Mouse (Mus musculus) heart, embryonic 14.5 days (tissue): ENCODE measurements around the gene Gstm7. TPM values are rescaled to one million over a fixed set of nuclear protein-coding genes. Genes with fewer than 3 reads are reported as not detected.

ENCODE experiments used
- ATAC-seq: fragments of 200-750 bp; cut with Nextera tagmentation; 2 replicates; pipeline ENCODE4 v1.8.0; 2017; ENCODE audit warnings: low read depth, moderate TSS enrichment; ENCODE audit not compliant: insufficient number of reproducible peaks, insufficient read depth, low FRiP score
- H3K27ac ChIP-seq, 2 experiments: fragments of 200-500 bp in 1 of 2; fragments of 300-500 bp in 1 of 2; sonication (generic) in 1 of 2; replicated peaks in 1 of 2; 2 replicates each; pipeline ENCODE4 v1.5.1; 2012 to 2014; ENCODE audit warnings: low read depth in 2 of 2, low read length in 2 of 2, control low read depth in 1 of 2, mild to moderate bottlenecking in 1 of 2, mixed read lengths in 1 of 2; ENCODE audit not compliant: control insufficient read depth in 1 of 2, insufficient read depth in 1 of 2
- H3K27me3 ChIP-seq: fragments of 300-500 bp; sonication (generic); 2 replicates; pipeline ENCODE4 v1.6.1; 2014; ENCODE audit warnings: mild to moderate bottlenecking, low read length, control low read depth; ENCODE audit not compliant: control insufficient read depth, insufficient read depth
- H3K36me3 ChIP-seq: fragments of 300-500 bp; sonication (generic); 2 replicates; pipeline ENCODE4 v1.6.1; 2014; ENCODE audit warnings: mild to moderate bottlenecking, control low read depth, low read length, mixed read lengths; ENCODE audit not compliant: control insufficient read depth, insufficient read depth
- H3K4me1 ChIP-seq, 2 experiments: fragments of 200-500 bp in 1 of 2; fragments of 300-500 bp in 1 of 2; sonication (generic) in 1 of 2; 2 replicates each; pipeline ENCODE4 v1.6.1; 2012 to 2014; ENCODE audit warnings: low read length in 2 of 2, control low read depth in 1 of 2, mixed read lengths in 1 of 2; ENCODE audit not compliant: control insufficient read depth in 2 of 2, insufficient read depth in 2 of 2
- H3K4me2 ChIP-seq: fragments of 300-500 bp; sonication (generic); 2 replicates; pipeline ENCODE4 v1.6.1; 2014; ENCODE audit warnings: mild to moderate bottlenecking, low read length
- H3K4me3 ChIP-seq, 2 experiments: fragments of 200-500 bp in 1 of 2; fragments of 300-500 bp in 1 of 2; sonication (generic) in 1 of 2; 2 replicates each; pipeline ENCODE4 v1.5.1; 2012 to 2014; ENCODE audit warnings: low read length in 2 of 2, mild to moderate bottlenecking in 2 of 2, control low read depth in 1 of 2, low read depth in 1 of 2, moderate library complexity in 1 of 2; ENCODE audit not compliant: control insufficient read depth in 1 of 2, insufficient read depth in 1 of 2
- H3K9ac ChIP-seq: fragments of 300-500 bp; sonication (generic); 2 replicates; pipeline ENCODE4 v1.6.1; 2014; ENCODE audit warnings: mild to moderate bottlenecking, low read length
- H3K9me3 ChIP-seq: fragments of 300-500 bp; sonication (generic); 2 replicates; pipeline ENCODE4 v1.6.1; 2016; ENCODE audit warnings: low read length, control low read depth; ENCODE audit not compliant: control insufficient read depth
- WGBS: fragments of 180-500 bp; shearing (Covaris S2); extraction: QIAGEN DNeasy Blood & Tissue Kit; methylation state at CpG from one replicate; pipeline ENCODE4 v1.1.7; 2014; 5-methylcytosine and 5-hydroxymethylcytosine counted together
- polyA plus RNA-seq: library from polyadenylated mRNA; unstranded; fragments of >200 nt; fragmentation: Nextera tagmentation; extraction: Ambion mirVana; gene quantifications from 2 replicates; pipeline ENCODE4 v1.2.1, GENCODE M21; 2014

Gstm7 gene
- polyA plus RNA-seq, 1 experiment from 2014 or later: 22.2 TPM

DNA sequence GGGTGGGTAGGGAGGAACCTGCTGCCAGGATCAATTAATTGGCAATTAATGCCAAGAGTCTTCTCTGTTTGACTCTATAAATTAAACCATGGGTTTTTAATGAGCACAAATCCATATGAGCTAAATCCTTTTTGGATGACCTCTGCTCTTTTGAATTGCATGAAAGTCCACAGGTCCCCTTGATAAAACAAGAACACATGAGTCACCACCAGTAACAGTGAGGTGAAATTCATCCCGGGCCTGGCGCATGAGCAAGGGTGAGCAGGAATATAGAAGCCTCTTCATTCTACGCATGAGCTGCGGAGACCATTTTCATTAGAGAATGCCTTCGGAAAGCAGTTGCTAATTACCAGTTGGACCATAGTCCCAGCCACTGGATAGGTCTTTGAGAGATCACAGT, 11.3 kb downstream of the Gstm7 start:
- Histone ChIP-seq H3K4me2 (no peak overlapping the region), H3K4me3 (no peak overlapping the region), H3K4me1 (0 out of 4 replicates have a peak, but pooled peaks cover 0 to 2% of the 10 kb centered on the region in 2 experiments), H3K27me3 (no peaks in the 10 kb centered on the region), H3K27ac (no peak overlapping the region), H3K36me3 (no peaks in the 10 kb centered on the region), H3K9ac (no peak overlapping the region), H3K9me3 (no peaks in the 10 kb centered on the region)
- ATAC-seq: no peak
- WGBS: 85% methylated on average over 5 of the region's 5 CpGs

DNA sequence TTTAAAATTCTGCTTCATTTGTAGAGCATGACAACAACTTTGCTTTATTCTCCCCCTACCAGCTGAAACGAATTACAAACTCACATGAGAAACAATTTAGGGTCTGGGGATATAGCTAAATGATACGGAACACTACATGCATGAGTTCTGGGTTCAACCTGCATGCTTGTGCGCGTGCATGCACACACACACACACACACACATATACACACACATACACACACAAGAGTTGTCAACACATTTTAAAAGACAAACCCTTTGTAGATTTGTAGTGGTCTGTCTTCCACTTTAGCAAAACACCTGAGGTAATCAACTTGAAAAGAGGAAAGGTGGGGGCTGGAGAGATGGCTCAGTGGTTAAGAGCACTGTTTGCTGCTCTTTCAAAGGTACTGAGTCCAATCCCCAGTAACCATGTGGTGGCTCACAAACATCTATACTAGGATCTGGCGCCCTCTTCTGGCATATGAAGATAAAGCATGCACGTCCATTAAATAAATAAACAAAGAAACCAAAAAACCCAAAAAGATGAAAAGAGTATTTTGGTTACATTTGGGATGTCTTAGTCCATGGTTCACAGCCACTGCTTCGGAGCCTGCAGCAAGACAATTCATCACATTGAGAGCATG, 13.7 kb downstream of the Gstm7 start:
- Histone ChIP-seq H3K27me3 (no peaks in the 10 kb centered on the region), H3K27ac (no peak overlapping the region), H3K9ac (no peak overlapping the region), H3K4me3 (no peak overlapping the region), H3K4me1 (no peaks in the 10 kb centered on the region), H3K36me3 (no peaks in the 10 kb centered on the region), H3K9me3 (no peaks in the 10 kb centered on the region), H3K4me2 (no peak overlapping the region)
- ATAC-seq: no peak
- 54% methylated on average over 7 of the region's 7 CpGs for WGBS

DNA sequence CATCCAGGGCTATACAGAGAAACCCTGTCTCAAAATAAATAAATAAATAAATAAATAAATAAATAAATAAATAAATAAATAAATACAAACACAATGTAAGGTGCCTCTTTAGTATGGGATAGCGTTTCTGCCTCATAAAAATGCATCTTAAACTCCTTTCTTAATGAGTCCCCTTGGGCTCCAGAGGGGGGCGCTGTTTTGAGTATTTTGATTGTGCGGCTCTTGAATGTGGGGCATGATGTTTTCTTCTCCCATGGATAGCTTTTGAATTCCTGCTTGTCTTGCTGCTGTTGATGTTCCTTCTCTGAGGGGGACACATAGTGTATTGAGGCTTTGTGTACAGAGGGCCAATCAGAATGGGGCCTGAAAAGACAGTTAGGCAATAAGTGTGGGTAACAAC, 14.5 kb downstream of the Gstm7 start:
- no peaks in the 10 kb centered on the region for H3K4me1 ChIP-seq
- H3K9me3 ChIP-seq: no peaks in the 10 kb centered on the region
- ATAC-seq: no peak
- H3K27ac ChIP-seq: no peak overlapping the region
- WGBS: 89% methylated on average over 3 of the region's 3 CpGs
- H3K27me3 ChIP-seq: no peaks in the 10 kb centered on the region
- H3K4me3 ChIP-seq: no peak overlapping the region
- no peak overlapping the region for H3K9ac ChIP-seq
- H3K36me3 ChIP-seq: no peaks in the 10 kb centered on the region
- H3K4me2 ChIP-seq: no peak overlapping the region

- no peak for ATAC-seq
- Histone ChIP-seq H3K9me3 (no peaks in the 10 kb centered on the region), H3K4me1 (no peaks in the 10 kb centered on the region), H3K27me3 (no peaks in the 10 kb centered on the region), H3K36me3 (no peaks in the 10 kb centered on the region), H3K27ac (no peak overlapping the region), H3K4me2 (no peak overlapping the region), H3K4me3 (no peak overlapping the region), H3K9ac (no peak overlapping the region)
- WGBS: 76% methylated on average over 15 of the region's 15 CpGs
Observed at GRCm38 (mm10) chr3:107916674-107917073, 14.9 kb downstream of the Gstm7 start.

- no peak overlapping the region for H3K9ac ChIP-seq
- no peak overlapping the region for H3K4me2 ChIP-seq
- H3K4me1 ChIP-seq: peaks cover 0 to 5% of the 10 kb centered on the region in 2 experiments; a peak in 2 of 4 replicates
- no peaks in the 10 kb centered on the region for H3K9me3 ChIP-seq
- 0 out of 2 replicates have a peak, but pooled peaks cover 2% of the 10 kb centered on the region for H3K27me3 ChIP-seq
- H3K36me3 ChIP-seq: no peaks in the 10 kb centered on the region
- H3K4me3 ChIP-seq: no peak overlapping the region
- H3K27ac ChIP-seq: no peak overlapping the region
- ATAC-seq: no peak
- WGBS: 63% methylated on average over 6 of the region's 6 CpGs
Observed at GRCm38 (mm10) chr3:107905942-107906341, 25.7 kb downstream of the Gstm7 start.

DNA sequence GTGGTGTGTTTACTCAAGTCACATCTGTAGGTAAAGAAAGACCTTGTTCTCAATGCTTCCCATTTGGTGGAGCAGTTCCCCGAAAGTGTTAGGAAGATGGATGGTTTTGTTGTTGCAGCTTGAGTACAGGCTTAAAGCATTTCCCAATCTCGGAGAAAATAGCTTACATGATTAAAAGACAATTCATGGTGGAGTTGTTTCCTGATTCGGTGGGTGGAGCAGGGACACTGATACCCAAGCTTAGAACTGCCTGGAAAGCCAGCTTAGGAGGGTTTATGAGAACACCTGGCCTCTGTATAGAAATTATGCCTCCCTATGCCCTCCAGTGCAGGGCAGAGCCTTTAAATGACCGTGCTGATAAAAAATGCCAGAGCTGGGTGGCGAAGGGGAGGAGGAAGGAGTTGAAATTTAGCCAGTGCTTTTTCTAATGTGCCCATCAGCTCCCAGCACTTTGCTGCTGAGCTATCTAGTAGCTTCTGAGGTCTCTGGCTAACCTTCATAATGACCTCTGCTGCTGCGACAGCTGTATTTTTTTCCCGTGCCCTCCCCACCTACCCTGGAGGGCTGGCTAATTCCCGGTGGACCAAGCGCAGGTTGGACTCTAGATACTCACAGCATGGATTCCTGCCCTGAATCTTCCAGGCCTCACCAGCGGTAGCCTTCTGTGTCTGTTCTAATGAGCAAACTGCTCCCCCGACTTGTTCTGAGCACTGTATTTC, 30.5 kb downstream of the Gstm7 start:
- ATAC-seq: no peak
- peaks cover 10% of the 10 kb centered on the region for H3K36me3 ChIP-seq
- H3K9me3 ChIP-seq: no peaks in the 10 kb centered on the region
- peak overlapping the region; percentile 3; the same call in 1 of the 2 replicates for H3K9ac ChIP-seq
- H3K27me3 ChIP-seq: 0 out of 2 replicates have a peak, but pooled peaks cover 2% of the 10 kb centered on the region
- H3K4me3 ChIP-seq: no peak overlapping the region
- peaks cover 3 to 9% of the 10 kb centered on the region in 2 experiments; a peak in 2 of 4 replicates for H3K4me1 ChIP-seq
- H3K27ac ChIP-seq: no peak overlapping the region
- H3K4me2 ChIP-seq: no peak overlapping the region
- 50% methylated on average over 11 of the region's 11 CpGs for WGBS

- WGBS: 88% methylated on average over 13 of the region's 13 CpGs
- H3K27ac ChIP-seq: no peak overlapping the region
- ATAC-seq: no peak
Observed at GRCm38 (mm10) chr3:107898691-107899090, 32.9 kb downstream of the Gstm7 start.

More at GRCm38 (mm10) chr3:107898691-107899090, 32.9 kb downstream of the Gstm7 start:
- Histone ChIP-seq H3K9me3 (no peaks in the 10 kb centered on the region), H3K36me3 (peaks cover 10% of the 10 kb centered on the region), H3K4me3 (no peak overlapping the region), H3K4me1 (peaks cover 6 to 12% of the 10 kb centered on the region in 2 experiments; a peak in 2 of 4 replicates), H3K9ac (no peak overlapping the region), H3K27me3 (no peaks in the 10 kb centered on the region), H3K4me2 (no peak overlapping the region)
